ENCODE assay signal across 9 mouse cellular contexts in genomic region chr11:114523444-114524238, GRCm38 (mm10).
DNase-seq lines count a peak whose midpoint lies in the region; ATAC-seq lines count a peak whose summit lies in the region.
"Had no signal": no experiment of that assay in that cellular context is flagged by ENCODE, and none has a peak within 500 bp of the region (broad histone marks: within the 10 kb centered on the region; RNA-seq: fewer than 3 reads in every experiment).

No protein-coding gene starts in this region.

- ATAC-seq in CD4-positive, CD25-positive, alpha-beta regulatory T cell, adult 4 months: no peak
- 0 out of 2 replicates have a peak, but pooled peaks have one; percentile 24 for ATAC-seq in embryonic facial prominence, embryonic 11.5 days (replicated peaks; ENCODE audit: insufficient number of reproducible peaks, low FRiP score, low TSS enrichment, low read depth)
- no peak for ATAC-seq in midbrain, embryonic 14.5 days (ENCODE audit: low FRiP score, low TSS enrichment)
- 0 out of 2 replicates have a peak, but pooled peaks have one; percentile 18 for ATAC-seq in stomach, embryonic 15.5 days (ENCODE audit: insufficient read depth, low FRiP score, low read depth)

- no peaks in the 10 kb centered on the region for H3K27me3 ChIP-seq in embryonic facial prominence, embryonic 11.5 days (ENCODE audit: control insufficient read depth, insufficient read depth, low read length)
- no peaks in the 10 kb centered on the region for H3K27me3 ChIP-seq in midbrain, embryonic 14.5 days (ENCODE audit: control insufficient read depth, insufficient read depth, low read length)
- H3K27me3 ChIP-seq in stomach, embryonic 15.5 days (replicated peaks): no peaks in the 10 kb centered on the region
- H3K27me3 ChIP-seq: limb, embryonic 13.5 days had no signal

- no peaks in the 10 kb centered on the region for H3K9me3 ChIP-seq in embryonic facial prominence, embryonic 11.5 days (replicated peaks; ENCODE audit: control insufficient read depth, low read length)
- no peaks in the 10 kb centered on the region for H3K9me3 ChIP-seq in midbrain, embryonic 14.5 days (ENCODE audit: control insufficient read depth, low read length)
- no peaks in the 10 kb centered on the region for H3K9me3 ChIP-seq in stomach, embryonic 15.5 days
- H3K9me3 ChIP-seq: limb, embryonic 13.5 days had no signal

- peak; percentile 77 for DNase-seq in CD4-positive, CD25-positive, alpha-beta regulatory T cell, adult 2 months (ENCODE audit: low read depth, low spot score)
- DNase-seq in adrenal gland, postnatal 36 days: peak; percentile 81 to 87
- DNase-seq in embryonic facial prominence, embryonic 11.5 days (ENCODE audit: low spot score): peak; percentile 77
- DNase-seq in heart, postnatal 10 days: peak; percentile 71 to 86
- peak; percentile 44 to 79 for DNase-seq in left cerebral cortex, postnatal 10 days (ENCODE audit: extremely low spot score in 1 of 2, low spot score in 2 of 2)
- peak; percentile 81 for DNase-seq in midbrain, embryonic 14.5 days

- H3K9ac ChIP-seq in embryonic facial prominence, embryonic 11.5 days (replicated peaks; ENCODE audit: low read length): no peak overlapping the region
- no peak overlapping the region for H3K9ac ChIP-seq in midbrain, embryonic 14.5 days (replicated peaks; ENCODE audit: low read length)
- no peak overlapping the region for H3K9ac ChIP-seq in stomach, embryonic 15.5 days
- H3K9ac ChIP-seq: limb, embryonic 13.5 days had no signal

- intact Hi-C loops in heart, postnatal 10 days (cut with DNase I): loop anchor here (1.0 kb wide), 1 partner anchor 113 kb away; no protein-coding TSS in a partner anchor
- intact Hi-C loops in left cerebral cortex, postnatal 10 days (cut with DNase I): loop anchor here (2.0 kb wide), 1 partner anchor 113 kb away; no protein-coding TSS in a partner anchor

- H3K4me3 ChIP-seq in embryonic facial prominence, embryonic 11.5 days (ENCODE audit: low read depth, low read length): no peak overlapping the region
- H3K4me3 ChIP-seq in midbrain, embryonic 14.5 days (replicated peaks; ENCODE audit: low read depth, low read length): no peak overlapping the region
- no peak overlapping the region for H3K4me3 ChIP-seq in stomach, embryonic 15.5 days (replicated peaks)
- H3K4me3 ChIP-seq: limb, embryonic 13.5 days had no signal

- no peak overlapping the region for H3K4me2 ChIP-seq in embryonic facial prominence, embryonic 11.5 days (ENCODE audit: low read depth, low read length)
- no peak overlapping the region for H3K4me2 ChIP-seq in midbrain, embryonic 14.5 days (ENCODE audit: low read length)
- no peak overlapping the region for H3K4me2 ChIP-seq in stomach, embryonic 15.5 days
- H3K4me2 ChIP-seq: limb, embryonic 13.5 days had no signal

- 31% methylated on average over 6 of the region's 6 CpGs for WGBS in embryonic facial prominence, embryonic 11.5 days
- 46% methylated on average over 6 of the region's 6 CpGs for WGBS in midbrain, embryonic 14.5 days
- WGBS in stomach, embryonic 15.5 days: 44% methylated on average over 6 of the region's 6 CpGs

- H3K36me3 ChIP-seq in embryonic facial prominence, embryonic 11.5 days (replicated peaks; ENCODE audit: control insufficient read depth, insufficient read depth, low read depth, low read length): no peaks in the 10 kb centered on the region
- no peaks in the 10 kb centered on the region for H3K36me3 ChIP-seq in midbrain, embryonic 14.5 days (ENCODE audit: control insufficient read depth, insufficient read depth, low read length)
- no peaks in the 10 kb centered on the region for H3K36me3 ChIP-seq in stomach, embryonic 15.5 days
- H3K36me3 ChIP-seq: limb, embryonic 13.5 days had no signal

- H3K27ac ChIP-seq in embryonic facial prominence, embryonic 11.5 days (replicated peaks; ENCODE audit: low read depth, low read length): no peak overlapping the region
- no peak overlapping the region for H3K27ac ChIP-seq in midbrain, embryonic 14.5 days (replicated peaks; ENCODE audit: low read depth, low read length)
- no peak overlapping the region for H3K27ac ChIP-seq in stomach, embryonic 15.5 days
- H3K27ac ChIP-seq: limb, embryonic 13.5 days had no signal

- no peaks in the 10 kb centered on the region for H3K4me1 ChIP-seq in embryonic facial prominence, embryonic 11.5 days (ENCODE audit: control insufficient read depth, insufficient read depth, low read length)
- no peaks in the 10 kb centered on the region for H3K4me1 ChIP-seq in midbrain, embryonic 14.5 days (ENCODE audit: control insufficient read depth, insufficient read depth, low read length)
- no peaks in the 10 kb centered on the region for H3K4me1 ChIP-seq in stomach, embryonic 15.5 days
- H3K4me1 ChIP-seq: limb, embryonic 13.5 days had no signal

Comparison
In these comparisons a context has a peak if more than half of its experiments do, and no peak if none do; other contexts are left out.
1. ATAC-seq: peak in embryonic facial prominence, embryonic 11.5 days (single experiment) and stomach, embryonic 15.5 days (single experiment); none in CD4-positive, CD25-positive, alpha-beta regulatory T cell, adult 4 months (single experiment) and midbrain, embryonic 14.5 days (single experiment).
2. Peak in every context shown above with its lines, with median percentiles within 50 percentile points of each other: DNase-seq.